Comparison of ENCODE assay signal across 24 mouse cellular contexts in genomic region chr16:93590915-93591314, GRCm38 (mm10). TPM values are rescaled to one million over a fixed set of nuclear protein-coding genes. Genes with fewer than 3 reads are reported as not detected.
A peak's percentile ranks its signal among the peaks of the same experiment; 100 is the strongest.
DNase-seq lines count a peak whose midpoint lies in the region; ATAC-seq and TF ChIP-seq lines count a peak whose summit lies in the region.
"Had no signal": no experiment of that assay in that cellular context is flagged by ENCODE, and none has a peak within 500 bp of the region (broad histone marks: within the 10 kb centered on the region; RNA-seq: fewer than 3 reads in every experiment).

No protein-coding gene starts in this region.

- no peaks in the 10 kb centered on the region for H3K27me3 ChIP-seq in forebrain, embryonic 11.5 days (ENCODE audit: control insufficient read depth, insufficient read depth, low read length)
- no peaks in the 10 kb centered on the region for H3K27me3 ChIP-seq in forebrain, embryonic 10.5 days (ENCODE audit: poor library complexity, severe bottlenecking)
- no peaks in the 10 kb centered on the region for H3K27me3 ChIP-seq in stomach, postnatal 0 days (ENCODE audit: control insufficient read depth, insufficient read depth, low read length)
- H3K27me3 ChIP-seq: embryonic facial prominence, embryonic 13.5 days; heart, embryonic 12.5 days had no signal

- no peak overlapping the region for H3K4me3 ChIP-seq in forebrain, embryonic 11.5 days (ENCODE audit: low read depth, low read length)
- H3K4me3 ChIP-seq in forebrain, embryonic 10.5 days: no peak overlapping the region
- H3K4me3 ChIP-seq in stomach, postnatal 0 days (ENCODE audit: low read depth, low read length): no peak overlapping the region
- H3K4me3 ChIP-seq: embryonic facial prominence, embryonic 13.5 days; heart, adult 2 months; heart, embryonic 12.5 days; hindbrain, embryonic 10.5 days had no signal

- no peaks in the 10 kb centered on the region for H3K9me3 ChIP-seq in forebrain, embryonic 11.5 days (ENCODE audit: control insufficient read depth, low read length)
- H3K9me3 ChIP-seq in forebrain, embryonic 10.5 days: no peaks in the 10 kb centered on the region
- H3K9me3 ChIP-seq in stomach, postnatal 0 days (ENCODE audit: control insufficient read depth, low read length): no peaks in the 10 kb centered on the region
- H3K9me3 ChIP-seq: embryonic facial prominence, embryonic 13.5 days; G1E; heart, embryonic 12.5 days; hindbrain, embryonic 10.5 days had no signal

- DNase-seq in forebrain, embryonic 11.5 days (ENCODE audit: low spot score): peak; percentile 39
- DNase-seq in forebrain, embryonic 10.5 days (ENCODE audit: extremely low spot score, low spot score): no peak
- peak; percentile 29 to 36 for DNase-seq in urinary bladder, adult 18-20 months (ENCODE audit: low spot score in 2 of 2)
- DNase-seq in urinary bladder, postnatal 14 days (ENCODE audit: low spot score): no peak
- DNase-seq in R1 (ENCODE audit: low read depth, low spot score): peak; percentile 87
- peak; percentile 30 for DNase-seq in stomach, postnatal 0 days (ENCODE audit: low spot score)
- no peak for DNase-seq in frontal cortex, postnatal 25 days (ENCODE audit: low spot score in 2 of 2)
- DNase-seq in kidney, postnatal 4 days: no peak
- DNase-seq: adrenal gland, adult 2 months; adrenal gland, postnatal 25 days; B cell, adult 2 months; cerebellum, adult 18-20 months; cerebellum, adult 9-11 months; cerebellum, postnatal 36 days; gastrocnemius, postnatal 36 days; heart, adult 2 months had no signal

- H3K4me2 ChIP-seq in forebrain, embryonic 11.5 days (ENCODE audit: low read depth, low read length, severe bottlenecking): no peak overlapping the region
- no peak overlapping the region for H3K4me2 ChIP-seq in stomach, postnatal 0 days (replicated peaks; ENCODE audit: low read depth)
- H3K4me2 ChIP-seq: embryonic facial prominence, embryonic 13.5 days; heart, embryonic 12.5 days; hindbrain, embryonic 14.5 days had no signal

- TF ChIP-seq CTCF in stomach, postnatal 0 days (IDR thresholded peaks at IDR 0.05; ENCODE audit: low read depth): 0 out of 2 replicates have a peak, but pooled peaks have one; percentile 22

- 95% methylated on average over 15 of the region's 15 CpGs for WGBS in forebrain, embryonic 11.5 days
- WGBS in forebrain, embryonic 10.5 days: 95% methylated on average over 15 of the region's 15 CpGs
- WGBS in stomach, postnatal 0 days: 81% methylated on average over 15 of the region's 15 CpGs

- H3K36me3 ChIP-seq in forebrain, embryonic 11.5 days (ENCODE audit: control insufficient read depth, insufficient read depth, low read length): no peaks in the 10 kb centered on the region
- peaks cover 50% of the 10 kb centered on the region for H3K36me3 ChIP-seq in forebrain, embryonic 10.5 days (replicated peaks)
- H3K36me3 ChIP-seq in stomach, postnatal 0 days (ENCODE audit: control insufficient read depth, insufficient read depth, low read length): no peaks in the 10 kb centered on the region

- ATAC-seq in forebrain, embryonic 11.5 days (replicated peaks; ENCODE audit: low FRiP score): no peak
- peak; percentile 50 for ATAC-seq in stomach, postnatal 0 days (ENCODE audit: low FRiP score, low TSS enrichment)
- ATAC-seq: CD4-positive, CD25-positive, alpha-beta regulatory T cell, adult 4 months; forebrain, embryonic 14.5 days had no signal

- H3K9ac ChIP-seq in forebrain, embryonic 11.5 days (ENCODE audit: low read length): no peak overlapping the region
- H3K9ac ChIP-seq in stomach, postnatal 0 days (ENCODE audit: low read length): no peak overlapping the region
- H3K9ac ChIP-seq: embryonic facial prominence, embryonic 13.5 days; heart, embryonic 12.5 days; hindbrain, embryonic 14.5 days had no signal

- no peak for TF ChIP-seq EP300 in stomach, postnatal 0 days (optimal IDR thresholded peaks at IDR 0.05)

- H3K4me1 ChIP-seq in forebrain, embryonic 11.5 days (replicated peaks; ENCODE audit: control insufficient read depth, insufficient read depth, low read length): no peaks in the 10 kb centered on the region
- peaks cover 13% of the 10 kb centered on the region for H3K4me1 ChIP-seq in forebrain, embryonic 10.5 days
- H3K4me1 ChIP-seq in stomach, postnatal 0 days (replicated peaks; ENCODE audit: control insufficient read depth, insufficient read depth): no peaks in the 10 kb centered on the region; the same call in 1 of the 2 replicates

- no peak overlapping the region for H3K27ac ChIP-seq in forebrain, embryonic 11.5 days (ENCODE audit: low read depth, low read length)
- no peak overlapping the region for H3K27ac ChIP-seq in forebrain, embryonic 10.5 days
- H3K27ac ChIP-seq in stomach, postnatal 0 days (replicated peaks): no peak overlapping the region
- H3K27ac ChIP-seq: embryonic facial prominence, embryonic 13.5 days; heart, adult 2 months; hindbrain, embryonic 10.5 days; hindbrain, embryonic 14.5 days had no signal

RNA-seq across cellular contexts. Expression of gene Setd4, which starts 12.9 kb away (rescaled TPM):
- 12.0 and 15.9 TPM in 2 replicates for polyA plus RNA-seq in forebrain, embryonic 11.5 days (2014; fragmentation: Nextera tagmentation; extraction: Ambion mirVana)
- polyA plus RNA-seq in forebrain, embryonic 10.5 days (2016; fragmentation: Nextera tagmentation; extraction: Ambion mirVana): 14.9 and 15.8 TPM in 2 replicates
- polyA plus RNA-seq in stomach, postnatal 0 days (2015; fragmentation: Nextera tagmentation; extraction: Ambion mirVana): 20.9 and 24.7 TPM in 2 replicates

RNA-seq across cellular contexts. Expression of gene Cbr1, which starts 14.7 kb away (rescaled TPM):
- 90.6 and 92.5 TPM in 2 replicates for polyA plus RNA-seq in forebrain, embryonic 11.5 days (2014; fragmentation: Nextera tagmentation; extraction: Ambion mirVana)
- 81.9 and 84.7 TPM in 2 replicates for polyA plus RNA-seq in forebrain, embryonic 10.5 days (2016; fragmentation: Nextera tagmentation; extraction: Ambion mirVana)
- polyA plus RNA-seq in stomach, postnatal 0 days (2015; fragmentation: Nextera tagmentation; extraction: Ambion mirVana): 411 and 426 TPM in 2 replicates

RNA-seq across cellular contexts. Expression of gene Gm5678, which starts 37.0 kb away (rescaled TPM):
- polyA plus RNA-seq in forebrain, embryonic 11.5 days (2014; fragmentation: Nextera tagmentation; extraction: Ambion mirVana): not detected in 2 replicates
- polyA plus RNA-seq in forebrain, embryonic 10.5 days (2016; fragmentation: Nextera tagmentation; extraction: Ambion mirVana): not detected in 2 replicates
- polyA plus RNA-seq in stomach, postnatal 0 days (2015; fragmentation: Nextera tagmentation; extraction: Ambion mirVana): 7.7 and 8.0 TPM in 2 replicates
- polyA plus RNA-seq: adrenal gland, adult 2 months; CD4-positive, CD25-positive, alpha-beta regulatory T cell, adult 4 months; embryonic facial prominence, embryonic 13.5 days; forebrain, embryonic 14.5 days; G1E; heart, adult 2 months; heart, embryonic 12.5 days; heart, embryonic 16.5 days; hindbrain, embryonic 10.5 days; hindbrain, embryonic 14.5 days had no signal

Comparison
In these comparisons a context has a peak if more than half of its experiments do, and no peak if none do; other contexts are left out.
1. DNase-seq: peak in forebrain, embryonic 11.5 days (single experiment), urinary bladder, adult 18-20 months (2 of 2), R1 (single experiment) and stomach, postnatal 0 days (single experiment); none in forebrain, embryonic 10.5 days (single experiment), urinary bladder, postnatal 14 days (single experiment), frontal cortex, postnatal 25 days (0 of 2) and kidney, postnatal 4 days (0 of 2).